Mouse (Mus musculus): ENCODE measurements at regions not wholly inside any gene's neighbourhood (a gene's known extent, or its start where the extent isn't known, plus 50 kb on each side); places are given as distances from the start of the nearest gene placed in this dataset.

DNA sequence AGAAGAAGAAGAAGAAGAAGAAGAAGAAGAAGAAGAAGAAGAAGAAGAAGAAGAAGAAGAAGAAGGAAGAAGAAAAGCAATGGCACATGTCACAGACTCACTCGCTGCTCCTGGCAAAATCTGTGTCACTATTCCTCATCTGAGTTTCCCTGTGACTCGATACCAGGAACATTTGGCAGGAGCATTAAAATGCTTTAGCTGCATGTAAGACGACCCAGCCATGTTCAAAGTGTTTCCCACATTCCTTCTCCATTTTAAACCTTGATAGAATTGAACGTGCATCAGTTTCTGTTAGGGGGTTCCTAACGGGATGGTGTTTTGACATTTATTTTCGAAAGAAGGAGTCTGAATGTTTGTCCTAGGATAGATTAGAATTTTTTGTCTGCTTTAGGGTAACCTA lies 51.2 kb upstream of the Pja2 start:
- DNase-seq = no peak

DNA sequence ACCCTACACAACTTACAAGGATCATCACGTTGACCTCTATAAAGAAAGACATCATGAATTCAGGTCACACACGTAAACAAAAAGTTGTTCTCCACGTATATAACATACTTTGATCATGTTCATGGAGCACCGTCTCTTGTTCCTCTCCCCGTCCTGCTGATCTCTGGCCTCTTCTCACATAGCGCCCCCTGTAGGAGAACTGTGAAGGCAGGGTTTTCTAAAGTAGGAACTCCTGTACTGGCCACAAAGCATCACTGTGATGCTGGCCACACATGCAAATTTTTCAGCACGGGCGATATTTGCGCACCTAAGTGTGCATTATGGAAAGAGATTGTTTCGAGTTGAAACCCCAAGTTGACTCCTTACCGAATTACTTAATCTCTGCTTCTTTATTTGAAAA lies 51.9 kb upstream of the Pja2 start:
- peak in 1 of 2 experiments; percentile 10 for DNase-seq

DNA sequence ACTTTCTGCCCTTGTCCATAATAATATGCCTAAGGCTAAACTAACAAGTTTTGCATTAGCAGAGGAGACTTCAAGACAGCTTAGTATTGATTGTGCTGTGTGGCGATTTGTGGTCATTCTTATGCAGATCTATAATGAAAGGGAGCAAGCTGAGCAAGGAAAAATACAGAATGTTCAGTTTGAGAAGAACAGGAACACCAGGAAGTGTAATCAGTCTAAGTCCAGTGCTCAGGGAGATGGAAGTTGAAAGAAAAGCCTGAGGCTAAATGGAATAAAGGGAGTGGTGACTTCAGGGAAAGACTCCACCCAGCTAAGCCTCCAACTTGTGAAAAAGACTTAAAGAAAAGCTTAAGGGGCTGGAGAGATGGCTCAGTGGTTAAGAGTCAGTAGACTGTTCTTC lies 58.6 kb upstream of the Pja2 start:
- DNase-seq = no peak

DNA sequence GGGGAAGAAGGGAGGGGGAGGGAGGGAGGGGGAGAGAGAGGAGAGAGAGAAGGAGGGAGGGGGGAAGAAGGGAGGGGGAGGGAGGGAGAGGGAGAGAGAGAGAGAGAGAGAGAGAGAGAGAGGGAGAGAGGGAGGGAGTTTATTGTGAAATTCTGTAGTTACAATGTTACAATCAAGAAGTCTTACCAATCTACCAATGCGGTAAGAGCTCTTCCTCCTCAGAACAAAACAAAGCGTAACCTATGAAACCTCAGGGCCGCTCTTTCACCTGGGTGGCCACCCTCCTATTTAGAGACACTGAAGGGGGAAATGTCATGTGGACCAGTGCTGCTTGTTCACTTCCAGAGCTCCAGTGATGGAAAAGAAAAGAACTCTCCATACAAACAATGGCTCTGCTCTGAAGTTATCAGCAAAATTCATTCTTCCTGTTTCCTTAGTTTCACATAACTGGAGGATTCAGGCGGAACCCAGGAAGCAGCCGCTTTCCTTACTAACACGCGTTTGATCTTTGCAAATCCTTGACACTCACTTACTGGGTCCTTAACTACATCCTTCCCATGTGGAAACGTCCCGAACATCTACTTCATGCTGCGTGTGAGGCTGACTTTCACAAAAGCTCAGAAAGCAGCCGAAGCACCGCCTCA lies 65.7 kb upstream of the Pja2 start:
- no peak for DNase-seq

DNA sequence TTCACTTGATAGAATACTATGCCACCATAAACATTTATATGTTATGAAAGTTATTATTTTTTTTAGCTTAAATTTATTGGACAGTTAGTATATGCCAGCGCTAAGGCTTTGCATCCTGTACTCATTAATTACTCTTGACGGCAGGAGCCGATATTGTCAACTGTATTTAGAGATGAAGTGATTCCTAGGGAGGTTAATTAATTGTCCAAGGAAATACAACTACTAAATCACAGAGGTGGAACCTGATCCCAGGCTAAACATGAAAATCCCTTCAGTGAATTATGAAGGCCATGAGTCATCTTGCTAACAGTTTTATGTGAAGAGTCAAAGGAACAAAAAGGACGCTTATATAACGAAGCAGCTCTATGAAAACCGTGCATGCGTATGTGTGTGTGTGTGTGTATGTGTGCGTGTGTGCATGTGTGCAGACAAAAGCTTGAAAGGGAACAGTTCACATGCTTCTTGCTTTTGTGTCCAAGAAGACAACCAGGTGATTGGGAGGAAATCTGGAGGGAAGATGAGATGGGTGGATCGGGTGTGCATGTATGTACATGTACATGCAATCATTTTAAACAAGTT lies 66.5 kb upstream of the Pja2 start:
- no peak for DNase-seq

DNA sequence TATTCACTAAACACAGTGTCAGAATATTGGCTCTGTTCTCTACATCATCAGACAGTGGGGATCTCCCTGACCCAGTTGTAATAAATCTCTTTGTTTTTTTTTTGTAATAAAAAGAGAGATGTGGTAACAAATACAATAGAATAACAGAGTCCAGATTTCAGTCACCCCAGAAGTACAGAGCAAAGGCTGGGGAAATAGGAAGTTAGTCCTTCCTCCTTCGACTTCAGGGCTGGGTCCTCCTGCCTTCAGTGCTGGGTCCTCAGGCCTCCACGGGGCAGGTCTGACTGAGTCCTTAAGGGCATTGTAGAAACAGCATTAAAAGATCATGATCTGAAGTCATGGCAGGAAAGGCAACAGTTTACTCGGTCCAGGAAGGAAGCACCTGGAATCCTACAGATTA lies 67.0 kb upstream of the Pja2 start:
- no peak for DNase-seq

DNA sequence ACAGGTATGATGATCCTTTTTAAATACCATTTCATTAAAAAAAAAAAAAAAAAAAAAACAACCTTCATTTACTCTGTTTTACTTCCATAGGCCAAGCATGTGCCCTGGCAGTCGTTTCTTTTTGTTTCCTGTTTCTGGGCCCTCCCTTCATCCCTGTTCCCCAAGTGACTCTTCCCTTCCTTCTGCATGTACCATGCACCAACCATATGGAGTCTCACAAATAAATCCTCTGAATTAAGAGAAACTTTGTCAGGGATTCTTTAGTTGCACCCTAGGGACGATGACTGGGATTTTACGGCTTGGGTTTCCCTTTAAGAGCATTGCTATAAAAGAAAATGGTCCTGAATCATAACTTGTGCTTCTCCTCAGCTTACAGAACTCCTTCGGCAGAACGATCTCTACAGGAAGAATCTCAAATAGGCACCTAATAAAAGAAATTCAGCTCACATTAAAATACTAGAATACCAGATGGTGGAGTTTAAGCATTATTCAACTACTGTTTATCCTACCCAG lies 75.1 kb upstream of the Pja2 start:
- DNase-seq = no peak

DNA sequence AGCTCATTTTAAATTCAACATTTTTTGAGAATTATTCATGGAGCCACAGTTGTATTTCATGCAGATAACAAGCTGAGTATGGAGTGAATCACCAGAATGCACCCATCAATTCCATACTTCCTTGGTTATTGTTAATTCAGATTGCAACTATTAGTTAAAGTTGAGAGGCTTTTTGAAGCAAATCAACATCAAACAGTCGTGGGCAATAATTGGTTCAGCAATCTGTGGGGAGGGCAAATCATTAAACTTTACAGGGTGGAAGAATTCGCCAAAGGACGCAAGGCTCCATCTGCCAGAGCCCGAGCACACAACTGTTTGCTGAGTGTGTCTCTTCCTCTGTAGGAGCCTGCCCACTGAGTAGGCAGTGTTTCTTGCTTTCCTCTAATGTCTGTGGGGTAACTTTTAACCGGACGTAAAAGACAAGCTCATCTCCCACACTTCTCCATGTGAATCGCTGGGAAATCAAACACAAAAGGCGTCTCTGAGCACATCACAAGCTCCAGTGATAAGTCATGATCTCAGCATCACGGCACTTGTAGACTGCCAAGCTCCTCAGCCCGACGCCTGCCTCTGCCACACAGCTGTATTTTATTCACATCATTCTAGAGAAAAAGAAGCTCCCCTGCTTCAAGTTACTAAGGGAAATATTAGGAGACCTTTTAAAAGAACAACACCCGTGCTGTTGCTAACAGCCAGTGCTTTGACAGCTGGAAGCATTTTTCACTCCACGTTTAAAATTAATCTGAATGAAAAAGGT lies 75.7 kb upstream of the Pja2 start:
- no peak for DNase-seq

DNA sequence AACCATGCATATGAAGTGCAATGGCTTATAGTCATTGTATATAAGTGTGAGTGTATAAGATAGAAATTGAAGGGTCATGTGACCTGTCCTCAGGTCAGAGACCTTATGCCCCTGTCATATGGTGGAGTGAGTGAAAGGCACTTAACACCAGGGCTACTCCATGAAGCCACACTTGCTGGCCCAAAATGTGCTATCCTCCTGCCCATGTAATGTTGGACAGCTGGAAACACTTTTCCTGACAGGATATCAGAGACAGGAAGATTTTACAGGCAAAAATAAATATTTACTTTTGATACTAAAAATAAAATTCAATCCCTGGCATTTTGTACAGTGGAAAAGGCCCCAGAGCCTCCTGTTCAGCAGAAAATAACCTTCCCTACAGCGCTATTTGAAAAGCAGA lies 94.1 kb upstream of the Pja2 start:
- no peak for DNase-seq

DNA sequence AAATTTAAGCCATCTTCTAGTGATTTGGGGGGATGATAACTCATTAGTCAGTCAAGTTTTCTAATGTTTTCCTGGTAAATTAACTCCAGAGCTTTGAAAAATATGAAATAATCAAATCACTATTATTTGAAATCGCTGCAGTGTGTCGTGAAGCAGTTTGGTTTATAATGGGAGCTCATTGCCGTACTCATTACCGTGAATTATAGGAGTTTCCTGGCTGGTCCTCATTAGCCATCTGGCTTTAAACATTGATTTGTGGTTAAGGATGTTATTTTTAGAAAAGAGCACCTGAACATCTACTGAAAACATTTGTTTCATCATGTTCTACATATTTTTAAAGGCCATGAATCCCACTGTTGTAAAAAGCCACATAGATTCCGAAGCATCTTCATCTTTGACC lies 94.8 kb upstream of the Pja2 start:
- no peak for DNase-seq

DNA sequence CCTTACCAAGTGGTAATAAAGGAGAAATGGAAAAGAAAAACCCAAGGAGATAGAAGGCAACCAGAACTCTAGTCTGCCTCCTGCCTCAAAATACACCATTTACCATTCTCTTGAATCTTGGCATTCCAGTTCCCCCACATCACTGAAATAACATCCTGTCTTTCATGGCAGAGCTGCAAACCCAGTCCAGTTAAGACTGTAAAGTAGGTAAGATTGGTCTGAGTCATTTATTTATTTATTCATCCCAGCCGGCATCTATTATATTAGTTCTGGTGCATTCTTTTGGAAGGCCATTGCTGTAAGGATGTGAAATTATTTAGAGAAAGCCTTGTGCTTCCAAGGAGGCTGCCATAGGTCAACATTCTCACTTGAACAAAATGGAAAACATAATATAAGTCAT lies 107.9 kb upstream of the Pja2 start:
- DNase-seq = no peak

DNA sequence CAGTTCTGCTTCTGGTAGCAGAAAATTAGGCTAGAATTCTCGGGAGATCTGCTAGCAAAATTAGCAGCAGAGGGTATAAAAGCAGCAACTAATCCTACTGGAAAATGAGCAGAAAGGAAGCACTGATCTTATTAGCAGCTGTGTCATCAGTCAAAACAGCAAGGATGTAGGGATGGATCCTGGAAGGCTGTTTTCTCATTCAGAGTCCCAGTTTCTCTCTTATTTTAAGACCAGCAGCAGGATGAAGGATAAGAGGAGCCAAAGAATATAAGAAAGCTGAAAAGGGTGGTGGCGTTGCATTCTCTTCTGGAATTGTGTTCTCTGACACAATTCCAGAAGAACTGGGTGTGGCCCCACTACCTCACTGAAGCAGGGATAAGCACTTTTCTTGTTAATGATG lies 123.0 kb upstream of the Pja2 start:
- DNase-seq = no peak

DNA sequence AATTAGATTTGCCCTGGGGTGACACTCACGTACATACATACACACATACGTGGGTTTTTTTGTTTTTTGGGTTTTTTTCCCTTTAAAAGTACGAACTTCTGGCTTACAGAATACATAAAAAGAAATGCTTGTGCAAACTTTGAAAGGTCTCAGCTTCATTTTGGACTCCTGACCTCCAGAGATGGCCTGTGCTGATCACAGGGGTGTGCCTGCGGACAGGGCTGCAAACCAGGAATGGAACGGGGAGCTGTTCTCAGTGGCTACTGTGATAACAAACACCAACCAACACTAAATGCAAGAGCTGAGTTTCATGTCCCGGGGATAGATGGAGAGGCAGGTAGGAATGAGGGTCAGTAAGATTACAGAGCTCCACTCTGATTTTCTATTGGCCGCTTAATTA lies 134.3 kb upstream of the Man2a1 start:
- DNase-seq = no peak

DNA sequence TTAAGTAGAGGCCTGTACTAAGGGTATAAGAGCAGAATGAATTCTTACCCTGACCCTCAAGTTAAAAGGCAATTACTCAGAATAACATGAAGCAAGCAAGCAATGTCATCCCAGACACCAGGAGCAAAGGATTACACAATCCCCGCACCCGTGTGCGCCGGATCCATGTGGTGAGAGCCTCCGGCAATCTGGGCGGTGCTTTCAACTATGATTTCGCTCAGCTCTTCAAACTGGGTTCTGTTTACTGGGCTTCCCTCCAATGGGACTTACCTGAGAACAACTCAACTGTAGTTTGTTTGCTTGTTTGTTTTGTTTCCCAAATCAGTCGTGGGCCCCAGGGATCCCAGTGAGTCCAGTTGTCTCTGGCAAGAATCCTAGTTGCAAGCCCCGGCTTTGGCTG lies 133.8 kb upstream of the Man2a1 start:
- DNase-seq = peak in 1 of 2 experiments; percentile 26

DNA sequence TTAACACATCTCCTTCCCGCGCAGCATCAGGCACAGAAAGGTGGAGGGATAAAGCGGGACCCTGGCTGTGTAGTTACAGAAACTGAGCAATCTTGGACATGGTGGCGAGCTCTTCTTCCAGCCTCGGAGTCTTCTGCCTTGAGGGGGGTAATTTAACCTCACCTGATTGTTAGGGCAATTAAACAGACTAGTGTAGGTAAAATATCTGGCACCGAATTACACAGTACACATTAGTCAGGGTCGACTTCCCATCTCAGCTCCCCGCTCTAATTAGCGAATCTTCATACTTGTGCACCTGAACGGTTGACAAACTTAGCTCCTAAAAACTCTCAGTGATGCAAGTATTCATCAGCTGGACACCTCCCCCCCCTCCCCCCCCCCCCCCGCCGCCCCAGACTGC lies 133.2 kb upstream of the Man2a1 start:
- no peak for DNase-seq

DNA sequence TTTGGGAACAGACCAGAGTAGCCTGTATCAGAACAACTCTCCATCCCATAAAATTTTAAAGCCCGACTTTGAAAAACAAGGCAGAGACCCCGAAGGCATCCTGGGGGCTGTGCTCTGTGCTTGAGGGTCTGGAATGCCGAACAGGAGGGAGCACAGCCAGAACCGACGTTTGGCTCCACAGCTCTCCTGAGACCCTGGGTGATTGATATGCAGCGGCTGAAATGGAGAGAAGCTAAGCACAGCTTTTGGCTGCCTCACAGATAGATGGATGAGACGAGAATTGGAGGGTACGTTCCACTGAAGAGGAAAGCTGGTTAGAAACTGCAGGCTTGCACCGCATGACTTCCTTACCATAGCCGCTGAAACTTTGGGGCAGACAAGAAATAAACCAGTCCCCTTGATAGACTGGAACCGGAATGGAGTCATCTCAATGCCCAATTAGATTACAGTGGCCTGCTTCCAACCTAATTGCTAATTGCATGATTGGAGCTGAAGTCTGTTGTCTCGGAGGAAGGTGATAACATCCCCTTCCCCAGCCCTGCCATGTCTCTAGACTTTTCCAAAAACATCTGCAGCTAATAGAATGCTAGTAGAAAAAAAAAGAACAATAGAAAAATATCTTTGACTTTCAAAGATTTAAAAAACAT lies 130.7 kb upstream of the Man2a1 start:
- DNase-seq = peak; percentile 43 to 63

DNA sequence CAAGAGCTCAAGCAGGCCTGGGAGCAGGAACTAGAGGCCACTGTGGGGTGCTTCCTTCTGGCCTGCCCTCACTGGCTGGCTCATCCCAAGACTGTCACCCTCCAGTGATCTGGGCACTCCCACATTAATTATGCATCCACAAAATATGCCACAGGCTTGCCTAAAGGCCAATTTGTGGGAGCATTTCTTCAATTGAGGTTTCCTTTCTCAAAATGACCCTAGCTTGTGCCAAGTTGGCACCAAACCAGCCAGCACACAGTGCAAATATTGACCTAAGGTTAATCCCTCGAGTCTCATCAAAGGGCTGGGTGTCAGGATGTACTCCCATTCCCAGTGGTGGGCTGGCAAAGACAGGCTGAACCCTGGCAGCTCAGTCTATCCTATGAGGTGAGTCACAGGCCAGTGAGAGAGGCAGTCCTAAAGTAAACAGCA lies 119.9 kb upstream of the Man2a1 start:
- peak; percentile 30 to 51 for DNase-seq

DNA sequence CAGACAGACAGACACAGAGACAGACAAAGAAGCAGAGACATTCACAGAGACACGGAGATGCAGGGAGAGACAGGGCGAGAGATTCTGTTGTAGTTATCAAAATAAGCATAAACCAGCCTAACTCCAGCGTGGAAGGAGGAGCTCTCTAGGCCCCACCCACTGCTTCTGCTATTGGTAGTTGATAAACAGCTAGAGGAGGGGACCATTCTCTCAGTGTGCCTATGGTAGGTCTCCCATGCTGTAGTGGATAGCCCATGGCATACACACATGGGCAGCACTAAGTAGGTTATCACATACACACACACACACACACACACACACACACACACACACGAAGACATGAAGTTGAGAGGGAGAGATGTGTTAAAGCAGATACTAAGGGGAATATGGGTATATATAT lies 115.7 kb upstream of the Man2a1 start:
- DNase-seq = no peak

DNA sequence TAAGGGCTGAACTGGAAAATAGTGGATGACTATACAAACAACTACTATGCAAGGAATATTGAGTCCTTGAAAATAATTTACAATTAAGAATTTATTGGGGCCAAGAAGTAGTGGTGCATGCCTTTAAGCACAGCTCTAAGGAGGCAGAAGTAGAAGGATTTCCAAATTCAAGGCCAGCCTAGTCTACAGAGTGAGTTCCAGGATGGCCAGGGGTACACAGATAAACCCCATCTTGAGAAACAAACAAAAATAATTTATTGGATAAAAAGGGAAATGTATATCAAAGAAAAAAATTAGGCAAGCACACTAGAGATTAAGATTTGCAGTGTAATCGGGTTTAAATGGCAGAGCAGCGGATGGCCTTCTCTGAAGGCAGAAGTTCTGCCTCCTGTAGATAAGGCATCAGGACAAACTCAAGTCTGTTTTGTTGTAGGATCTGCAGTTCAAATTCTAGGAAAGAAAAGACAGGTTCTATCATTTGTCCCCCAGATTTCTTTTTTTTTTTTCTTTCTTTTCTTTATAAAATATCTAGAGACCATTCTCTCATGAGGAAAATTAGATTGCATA lies 110.7 kb upstream of the Man2a1 start:
- DNase-seq = no peak

DNA sequence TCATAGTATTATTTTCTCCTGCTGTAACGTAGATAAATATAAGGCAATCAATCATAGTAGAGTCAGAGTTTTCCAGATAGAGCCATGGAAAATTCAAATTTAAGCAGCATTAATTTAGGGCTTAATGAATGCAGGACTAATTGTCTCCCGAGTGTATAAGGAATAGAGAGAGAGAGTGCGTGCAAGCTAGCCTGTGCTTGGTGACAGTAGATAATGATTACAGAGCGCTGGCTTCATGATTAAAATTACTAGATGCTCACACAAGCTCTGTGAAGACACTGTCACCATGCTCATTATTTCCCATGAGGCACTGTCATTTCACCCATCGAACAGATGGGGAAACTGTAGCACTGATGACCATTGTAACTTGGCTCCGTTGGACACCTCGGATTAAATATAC lies 109.9 kb upstream of the Man2a1 start:
- no peak for DNase-seq

DNA sequence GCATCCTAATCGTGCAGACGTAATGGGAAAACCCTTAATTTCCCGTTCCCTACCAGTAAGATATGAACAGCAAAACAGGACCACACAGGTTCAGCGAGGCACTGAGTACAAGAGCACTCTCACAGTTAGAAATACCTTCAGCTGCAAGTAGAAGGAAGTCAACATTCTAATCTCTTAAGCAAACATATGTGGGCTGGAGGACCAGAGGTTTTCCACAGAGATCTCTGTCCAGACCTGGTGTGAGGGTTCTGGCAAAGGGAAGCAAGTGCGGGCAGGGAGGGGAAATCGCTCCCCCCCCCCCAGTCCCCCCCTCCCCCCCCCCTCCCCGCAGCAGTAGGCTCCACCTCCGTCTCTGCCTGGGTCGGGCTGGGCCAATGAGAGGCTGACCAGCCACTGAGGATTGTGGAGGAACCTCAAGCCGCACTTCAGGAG lies 108.6 kb upstream of the Man2a1 start:
- no peak for DNase-seq

DNA sequence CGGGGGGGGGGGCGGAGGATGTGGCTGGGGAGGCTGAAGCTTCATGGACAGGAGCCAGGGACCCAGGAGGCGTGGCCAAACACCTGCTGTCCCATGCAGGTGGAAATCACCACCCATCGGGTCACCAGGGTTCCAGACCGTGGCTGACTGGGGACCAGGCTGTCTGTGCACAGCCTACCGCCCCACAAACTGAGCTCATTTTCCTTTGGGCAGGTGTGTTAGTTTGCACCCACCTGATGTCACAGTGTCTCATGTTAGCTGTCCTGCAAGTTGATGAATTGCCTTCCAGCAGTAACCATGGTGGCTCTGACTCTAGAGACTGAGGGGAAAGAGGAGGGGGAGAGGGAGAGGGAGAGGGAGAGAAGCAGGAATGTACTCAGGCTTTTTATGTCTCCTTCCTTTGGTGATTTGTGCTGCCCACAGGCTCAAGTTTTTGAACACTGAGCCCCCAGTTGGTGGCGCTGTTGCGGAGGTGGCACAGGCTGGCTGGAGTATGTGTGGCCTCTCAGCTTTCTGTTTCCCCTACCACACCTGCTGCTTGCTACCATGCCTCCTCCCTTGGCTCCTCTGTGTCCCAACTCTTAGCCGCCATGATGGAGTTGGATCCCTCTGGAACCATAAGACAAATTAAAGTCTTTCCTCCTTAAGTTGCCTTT lies 107.8 kb upstream of the Man2a1 start:
- DNase-seq = peak; percentile 44 to 47
